Mouse (Mus musculus) liver, adult 2 months (tissue): ENCODE measurements around the gene Rnpc3.
A peak's percentile ranks its signal among the peaks of the same experiment; 100 is the strongest.
"Not testable (repeated sequence)": the region's sequence is repeated elsewhere in the genome, so short reads cannot be mapped to it uniquely, and the experiment has no call there.

Experiments
- CTCF ChIP-seq: fragments of 200-500 bp; IDR thresholded peaks from 2 replicates; pipeline ENCODE4 v1.5.1; 2011; ENCODE audit warnings: low read depth, low read length, control low read depth
- POLR2A ChIP-seq: fragments of 200-500 bp; IDR thresholded peaks from 2 replicates; pipeline ENCODE4 v1.6.1; 2011; ENCODE audit warnings: low read length, control low read depth; ENCODE audit not compliant: insufficient read depth; ENCODE audit errors: extremely low read depth

DNA sequence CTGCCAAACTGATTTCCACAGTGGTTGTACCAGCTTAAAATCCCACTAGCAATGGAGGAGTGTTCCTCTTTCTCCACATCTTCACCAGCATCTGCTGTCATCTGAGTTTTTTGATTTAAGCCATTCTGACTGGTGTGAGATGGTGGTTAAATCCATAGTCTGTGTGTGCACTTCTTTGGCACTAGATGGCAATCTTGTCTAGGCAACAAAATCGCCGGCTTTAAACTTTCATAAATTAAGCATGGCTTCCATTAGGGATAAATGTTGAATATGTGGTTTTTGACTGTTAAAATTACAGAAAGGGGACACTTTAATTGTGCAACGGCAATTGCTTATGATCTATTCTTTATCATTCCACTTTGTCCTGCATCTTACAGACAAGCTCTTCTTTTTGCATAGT lies 21.4 kb upstream of the Rnpc3 start:
- TF ChIP-seq POLR2A, result not testable (repeated sequence)
- TF ChIP-seq CTCF, result 0 out of 2 replicates have a peak, but pooled peaks have one; percentile 19
